Mouse (Mus musculus) midbrain, embryonic 10.5 days (tissue): ENCODE measurements around the gene Catip. TPM values are rescaled to one million over a fixed set of nuclear protein-coding genes. Genes with fewer than 3 reads are reported as not detected.

Source experiments
- DNase-seq: peaks from one replicate; pipeline ENCODE4 v3.0.0-alpha.2; 2017; ENCODE audit warnings: low spot score
- H3K27ac ChIP-seq: fragments of 300-500 bp; sonication (generic); replicated peaks from 2 replicates; pipeline ENCODE4 v1.5.1; 2016; ENCODE audit warnings: mild to moderate bottlenecking
- H3K27me3 ChIP-seq: fragments of 300-500 bp; sonication (generic); 2 replicates; pipeline ENCODE4 v1.6.1; 2016; ENCODE audit warnings: low read depth, mild to moderate bottlenecking; ENCODE audit not compliant: poor library complexity, severe bottlenecking
- H3K36me3 ChIP-seq: fragments of 300-500 bp; sonication (generic); 2 replicates; pipeline ENCODE4 v1.6.1; 2016; ENCODE audit warnings: mild to moderate bottlenecking, moderate library complexity
- H3K4me1 ChIP-seq: fragments of 300-500 bp; sonication (generic); 2 replicates; pipeline ENCODE4 v1.6.1; 2016
- H3K4me3 ChIP-seq: fragments of 300-500 bp; sonication (generic); 2 replicates; pipeline ENCODE4 v1.5.1; 2016; ENCODE audit warnings: mild to moderate bottlenecking, moderate library complexity
- H3K9me3 ChIP-seq: fragments of 300-500 bp; sonication (generic); replicated peaks from 2 replicates; pipeline ENCODE4 v1.6.1; 2016; ENCODE audit warnings: mild to moderate bottlenecking
- WGBS: fragments of 180-500 bp; shearing (Covaris S2); methylation state at CpG from one replicate; pipeline ENCODE4 v1.1.7; 2016; 5-methylcytosine and 5-hydroxymethylcytosine counted together
- polyA plus RNA-seq: library from polyadenylated mRNA; unstranded; fragments of >200 nt; fragmentation: Nextera tagmentation; extraction: Ambion mirVana; gene quantifications from 2 replicates; pipeline ENCODE4 v1.2.1, GENCODE M21; 2016

Gene Catip
- polyA plus RNA-seq, 1 experiment from 2014 or later, result 0.22 TPM

GRCm38 (mm10) chr1:74351185-74351769 lies 10.6 kb upstream of the Catip start:
- Histone ChIP-seq H3K9me3 (no peaks in the 10 kb centered on the region), H3K27me3 (no peaks in the 10 kb centered on the region), H3K27ac (no peak overlapping the region), H3K36me3 (peaks cover 52% of the 10 kb centered on the region), H3K4me1 (no peaks in the 10 kb centered on the region), H3K4me3 (no peak overlapping the region)
- WGBS, result 93% methylated on average over 13 of the region's 13 CpGs
- DNase-seq, result no peak

- H3K36me3 ChIP-seq, result peaks cover 51% of the 10 kb centered on the region
- no peak overlapping the region for H3K27ac ChIP-seq
- H3K27me3 ChIP-seq, result no peaks in the 10 kb centered on the region
- no peaks in the 10 kb centered on the region for H3K9me3 ChIP-seq
- no peak for DNase-seq
- H3K4me1 ChIP-seq, result no peaks in the 10 kb centered on the region
- WGBS, result 73% methylated on average over 5 of the region's 5 CpGs
- H3K4me3 ChIP-seq, result no peak overlapping the region
These were observed 9.3 kb upstream of the Catip start for GRCm38 (mm10) chr1:74352532-74353096.

- no peak for DNase-seq
- Histone ChIP-seq H3K4me3 (no peak overlapping the region), H3K27me3 (no peaks in the 10 kb centered on the region), H3K4me1 (no peaks in the 10 kb centered on the region), H3K27ac (no peak overlapping the region), H3K36me3 (peaks cover 44% of the 10 kb centered on the region), H3K9me3 (no peaks in the 10 kb centered on the region)
- WGBS, result 91% methylated on average over 9 of the region's 9 CpGs
These were observed 8.3 kb upstream of the Catip start for GRCm38 (mm10) chr1:74353453-74354229.

GRCm38 (mm10) chr1:74357531-74357930 lies 4.4 kb upstream of the Catip start:
- Histone ChIP-seq H3K27me3 (no peaks in the 10 kb centered on the region), H3K27ac (no peak overlapping the region), H3K4me1 (peaks cover 6% of the 10 kb centered on the region; the same call in 1 of the 2 replicates), H3K36me3 (peaks cover 11% of the 10 kb centered on the region), H3K9me3 (no peaks in the 10 kb centered on the region), H3K4me3 (no peak overlapping the region)
- no peak for DNase-seq

- H3K9me3 ChIP-seq, result no peaks in the 10 kb centered on the region
- no peak overlapping the region for H3K27ac ChIP-seq
- no peak for DNase-seq
- H3K36me3 ChIP-seq, result no peaks in the 10 kb centered on the region
- WGBS, result 90% methylated on average over 5 of the region's 5 CpGs
- no peaks in the 10 kb centered on the region for H3K27me3 ChIP-seq
- H3K4me1 ChIP-seq, result peaks cover 6% of the 10 kb centered on the region; the same call in 1 of the 2 replicates
- H3K4me3 ChIP-seq, result no peak overlapping the region
These were observed 1.9 kb upstream of the Catip start for GRCm38 (mm10) chr1:74359952-74360517.

- no peak overlapping the region for H3K4me3 ChIP-seq
These were observed 669 bp downstream of the Catip start for GRCm38 (mm10) chr1:74362325-74363229.

GRCm38 (mm10) chr1:74363437-74363836 lies 1.5 kb downstream of the Catip start:
- Histone ChIP-seq H3K27me3 (peaks cover 15% of the 10 kb centered on the region; the same call in 1 of the 2 replicates), H3K36me3 (no peaks in the 10 kb centered on the region), H3K4me3 (no peak overlapping the region), H3K9me3 (no peaks in the 10 kb centered on the region), H3K4me1 (peaks cover 17% of the 10 kb centered on the region), H3K27ac (no peak overlapping the region)
- 76% methylated on average over 5 of the region's 5 CpGs for WGBS
- no peak for DNase-seq

More at GRCm38 (mm10) chr1:74362325-74363229, 669 bp downstream of the Catip start:
- Histone ChIP-seq H3K9me3 (no peaks in the 10 kb centered on the region), H3K27ac (no peak overlapping the region), H3K4me1 (peaks cover 8% of the 10 kb centered on the region), H3K27me3 (peaks cover 7% of the 10 kb centered on the region; the same call in 1 of the 2 replicates), H3K36me3 (no peaks in the 10 kb centered on the region)
- no peak for DNase-seq
- WGBS, result 74% methylated on average over 17 of the region's 17 CpGs

- WGBS, result 79% methylated on average over 8 of the region's 8 CpGs
- H3K27me3 ChIP-seq, result peaks cover 16% of the 10 kb centered on the region; the same call in 1 of the 2 replicates
- no peaks in the 10 kb centered on the region for H3K9me3 ChIP-seq
- peaks cover 18% of the 10 kb centered on the region for H3K4me1 ChIP-seq
- H3K27ac ChIP-seq, result no peak overlapping the region
- DNase-seq, result no peak
- H3K36me3 ChIP-seq, result no peaks in the 10 kb centered on the region
- no peak overlapping the region for H3K4me3 ChIP-seq
These were observed 2.4 kb downstream of the Catip start for GRCm38 (mm10) chr1:74364270-74364669.

GRCm38 (mm10) chr1:74367886-74368645 lies 6.2 kb downstream of the Catip start:
- peak; percentile 53 for DNase-seq
- no peaks in the 10 kb centered on the region for H3K9me3 ChIP-seq
- H3K4me3 ChIP-seq, result peak overlapping the region; percentile 44
- H3K36me3 ChIP-seq, result no peaks in the 10 kb centered on the region
- H3K4me1 ChIP-seq, result peaks cover 12% of the 10 kb centered on the region
- H3K27me3 ChIP-seq, result peaks cover 16% of the 10 kb centered on the region; the same call in 1 of the 2 replicates
- WGBS, result 21% methylated on average over 34 of the region's 34 CpGs
- peak overlapping the region; percentile 29; the same call in 1 of the 2 replicates for H3K27ac ChIP-seq

GRCm38 (mm10) chr1:74370040-74370439 lies 8.1 kb downstream of the Catip start:
- 65% methylated on average over 4 of the region's 4 CpGs for WGBS
- Histone ChIP-seq H3K9me3 (no peaks in the 10 kb centered on the region), H3K4me3 (no peak overlapping the region), H3K4me1 (peaks cover 14% of the 10 kb centered on the region), H3K36me3 (no peaks in the 10 kb centered on the region), H3K27me3 (peaks cover 16% of the 10 kb centered on the region; the same call in 1 of the 2 replicates), H3K27ac (no peak overlapping the region)
- no peak for DNase-seq

GRCm38 (mm10) chr1:74373372-74373771 lies 11.5 kb downstream of the Catip start:
- DNase-seq, result no peak
- 88% methylated on average over 4 of the region's 4 CpGs for WGBS

More at GRCm38 (mm10) chr1:74373372-74373771, 11.5 kb downstream of the Catip start:
- H3K27me3 ChIP-seq, result peaks cover under 1% of the 10 kb centered on the region; the same call in 1 of the 2 replicates
- H3K36me3 ChIP-seq, result no peaks in the 10 kb centered on the region
- H3K4me3 ChIP-seq, result no peak overlapping the region
- no peaks in the 10 kb centered on the region for H3K9me3 ChIP-seq
- peaks cover 23% of the 10 kb centered on the region for H3K4me1 ChIP-seq
- no peak overlapping the region for H3K27ac ChIP-seq
